Mouse (Mus musculus) bone marrow, adult 2 months (tissue): ENCODE data around the gene Cd84.

Source experiments
- CTCF ChIP-seq: fragments of 200-500 bp; IDR thresholded peaks from 2 replicates; pipeline ENCODE4 v1.5.1; 2011; ENCODE audit warnings: low read length, control low read depth; ENCODE audit not compliant: control insufficient read depth, insufficient read depth
- POLR2A ChIP-seq: fragments of 200-500 bp; IDR thresholded peaks from 2 replicates; pipeline ENCODE4 v1.6.1; 2011; ENCODE audit warnings: low read depth, mild to moderate bottlenecking, control low read depth, low read length, borderline replicate concordance; ENCODE audit not compliant: control insufficient read depth

- TF ChIP-seq CTCF, result no peak
- no peak for TF ChIP-seq POLR2A
Measured at GRCm38 (mm10) chr1:171825462-171825861, 14.0 kb upstream of the Cd84 start.
